Mouse (Mus musculus): ENCODE data around the gene Bloc1s6.

DNA sequence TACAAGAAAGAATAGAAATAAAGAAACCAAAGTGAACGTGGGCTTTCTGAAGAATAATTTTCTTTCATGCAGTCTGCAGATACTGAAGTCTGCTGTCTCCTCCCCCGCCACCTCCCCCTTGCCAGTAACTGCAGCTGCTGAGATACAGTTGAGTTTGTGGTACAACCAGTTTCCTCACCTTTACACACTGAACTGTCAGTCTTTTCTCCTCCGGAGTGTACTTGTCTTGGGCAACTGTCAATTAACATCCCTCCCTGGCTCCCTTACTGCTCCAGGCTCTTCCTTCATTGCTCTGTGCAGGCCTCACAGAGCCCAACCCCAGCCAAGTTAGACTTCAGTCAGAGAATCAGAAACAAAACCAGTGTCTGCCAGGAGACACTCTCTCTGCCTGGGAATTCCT, 17.7 kb upstream of the Bloc1s6 start:
- TF ChIP-seq FLI1 (IDR thresholded peaks at IDR 0.05; ENCODE audit: low read length) (no peak), GATA1 (IDR thresholded peaks at IDR 0.05; ENCODE audit: borderline replicate concordance, low read length) (no peak)
